Mouse (Mus musculus): ENCODE measurements around the gene Lrrc29. TPM values are rescaled to one million over a fixed set of nuclear protein-coding genes. Genes with fewer than 3 reads are reported as not detected.

The Lrrc29 gene
- 2.7 and 2.8 TPM in 2 replicates for polyA plus RNA-seq (2015; fragmentation: Nextera tagmentation; extraction: Ambion mirVana)

DNA sequence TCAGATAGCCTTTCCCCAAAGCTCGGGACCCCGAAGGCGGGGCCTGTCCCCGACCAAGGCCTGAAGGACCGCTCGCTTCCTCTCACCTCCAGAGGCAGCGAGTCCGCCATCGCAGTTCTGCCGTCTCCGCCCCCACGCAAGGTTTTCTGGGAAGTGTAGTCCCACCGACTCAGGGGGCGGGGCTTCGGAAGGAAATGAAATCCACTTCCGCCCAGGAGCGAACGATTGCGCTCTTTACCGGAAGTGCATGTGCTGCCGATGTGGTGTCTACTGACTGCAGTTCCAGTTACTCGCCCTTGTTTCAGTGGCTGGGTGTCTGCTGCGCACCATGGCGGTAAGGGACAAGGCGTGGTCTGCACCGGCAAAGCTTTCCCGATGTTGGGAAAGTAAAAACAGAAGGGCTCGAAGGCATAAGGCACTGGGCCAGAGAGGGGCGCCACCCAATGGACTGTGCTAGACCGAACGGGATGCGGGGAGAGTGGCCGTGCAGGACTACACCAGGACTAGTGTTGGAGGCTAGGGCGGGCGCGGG, at the start of gene Lrrc29, which contains the start of gene Tmem208:
Lrrc29 (minus strand) TSS at position 138 of the 532 bp plus-strand sequence.
Tmem208 (plus strand) TSS at position 214 of the 532 bp plus-strand sequence.
- H3K27me3 ChIP-seq (ENCODE audit: control insufficient read depth, insufficient read depth, low read length) = no peaks in the 10 kb centered on the region
- TF ChIP-seq CTCF (IDR thresholded peaks at IDR 0.05; ENCODE audit: low read depth) = peak; percentile 74
- TF ChIP-seq EP300 (optimal IDR thresholded peaks at IDR 0.05) = no peak
- peak within 1 kb of the TSS; percentile 90 for H3K4me2 ChIP-seq (replicated peaks; ENCODE audit: low read depth)
- peak; percentile 97 for DNase-seq (ENCODE audit: low spot score)
- no peaks in the 10 kb centered on the region for H3K9me3 ChIP-seq (ENCODE audit: control insufficient read depth, low read length)
- peak within 1 kb of the TSS; percentile 82 for H3K27ac ChIP-seq (replicated peaks)
- peaks cover 12% of the 10 kb centered on the region for H3K4me1 ChIP-seq (replicated peaks; ENCODE audit: control insufficient read depth, insufficient read depth)
- H3K36me3 ChIP-seq (ENCODE audit: control insufficient read depth, insufficient read depth, low read length) = peaks cover 25% of the 10 kb centered on the region
- ATAC-seq (ENCODE audit: low FRiP score, low TSS enrichment) = peak; percentile 92
- peak within 1 kb of the TSS; percentile 87 for H3K4me3 ChIP-seq (ENCODE audit: low read depth, low read length)
- WGBS = under 1% methylated on average over 36 of the region's 36 CpGs
- peak within 1 kb of the TSS; percentile 82 for H3K9ac ChIP-seq (ENCODE audit: low read length)

- TF ChIP-seq EP300 (optimal IDR thresholded peaks at IDR 0.05) (no peak), CTCF (IDR thresholded peaks at IDR 0.05; ENCODE audit: low read depth) (peak; percentile 79)
- Histone ChIP-seq H3K4me3 (ENCODE audit: low read depth, low read length) (0 out of 2 replicates have a peak overlapping the region, but pooled peaks have one; percentile 10), H3K4me1 (replicated peaks; ENCODE audit: control insufficient read depth, insufficient read depth) (no peaks in the 10 kb centered on the region), H3K27me3 (ENCODE audit: control insufficient read depth, insufficient read depth, low read length) (no peaks in the 10 kb centered on the region), H3K27ac (replicated peaks) (no peak overlapping the region), H3K9me3 (ENCODE audit: control insufficient read depth, low read length) (no peaks in the 10 kb centered on the region), H3K9ac (ENCODE audit: low read length) (0 out of 2 replicates have a peak overlapping the region, but pooled peaks have one; percentile 18), H3K4me2 (replicated peaks; ENCODE audit: low read depth) (peak overlapping the region; percentile 42), H3K36me3 (ENCODE audit: control insufficient read depth, insufficient read depth, low read length) (no peaks in the 10 kb centered on the region)
- 35% methylated on average over 33 of the region's 33 CpGs for WGBS
- DNase-seq (ENCODE audit: low spot score) (peak; percentile 63), ATAC-seq (ENCODE audit: low FRiP score, low TSS enrichment) (peak; percentile 65)
Observed at GRCm38 (mm10) chr8:105374513-105374966, 48.5 kb upstream of the Lrrc29 start.

DNA sequence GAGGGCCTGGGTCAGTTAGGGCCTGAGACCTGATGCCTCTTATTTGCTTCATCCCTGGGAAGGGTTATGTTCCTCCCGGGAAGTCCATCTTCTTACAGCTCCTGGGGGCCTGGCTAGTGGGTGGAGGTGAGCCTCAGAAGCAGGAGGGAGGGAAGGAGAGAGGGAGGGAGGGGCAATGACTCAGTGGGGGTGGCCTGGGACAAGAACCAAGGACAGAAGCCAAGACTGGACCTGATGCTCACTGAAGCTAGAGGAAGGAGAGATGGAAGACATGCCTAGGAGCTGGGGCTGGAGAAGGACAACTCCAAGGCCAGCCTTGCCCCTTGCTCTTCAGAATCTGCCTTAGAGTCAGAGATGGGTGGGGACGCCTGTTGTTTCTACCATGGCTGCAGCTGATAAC, 47.0 kb upstream of the Lrrc29 start, which contains the start of gene Plekhg4:
Plekhg4 (plus strand) TSS at position 243 of the 400 bp plus-strand sequence.
- Histone ChIP-seq H3K9me3 (ENCODE audit: control insufficient read depth, low read length) (no peaks in the 10 kb centered on the region), H3K4me2 (replicated peaks; ENCODE audit: low read depth) (no peak within 1 kb of the TSS), H3K4me1 (replicated peaks; ENCODE audit: control insufficient read depth, insufficient read depth) (no peaks in the 10 kb centered on the region), H3K9ac (ENCODE audit: low read length) (no peak within 1 kb of the TSS), H3K36me3 (ENCODE audit: control insufficient read depth, insufficient read depth, low read length) (no peaks in the 10 kb centered on the region), H3K27ac (replicated peaks) (no peak within 1 kb of the TSS), H3K4me3 (ENCODE audit: low read depth, low read length) (no peak within 1 kb of the TSS), H3K27me3 (ENCODE audit: control insufficient read depth, insufficient read depth, low read length) (no peaks in the 10 kb centered on the region)
- ATAC-seq (ENCODE audit: low FRiP score, low TSS enrichment) (no peak), DNase-seq (ENCODE audit: low spot score) (no peak)
- no peak for TF ChIP-seq CTCF (IDR thresholded peaks at IDR 0.05; ENCODE audit: low read depth)
- no peak for TF ChIP-seq EP300 (optimal IDR thresholded peaks at IDR 0.05)
- 53% methylated on average over 2 of the region's 2 CpGs for WGBS

- H3K27me3 ChIP-seq (ENCODE audit: control insufficient read depth, insufficient read depth, low read length) = no peaks in the 10 kb centered on the region
- H3K9ac ChIP-seq (ENCODE audit: low read length) = no peak overlapping the region
- no peak overlapping the region for H3K27ac ChIP-seq (replicated peaks)
- DNase-seq (ENCODE audit: low spot score) (no peak), ATAC-seq (ENCODE audit: low FRiP score, low TSS enrichment) (no peak)
- WGBS = 69% methylated on average over 9 of the region's 9 CpGs
- H3K9me3 ChIP-seq (ENCODE audit: control insufficient read depth, low read length) = no peaks in the 10 kb centered on the region
- no peak overlapping the region for H3K4me3 ChIP-seq (ENCODE audit: low read depth, low read length)
- no peaks in the 10 kb centered on the region for H3K36me3 ChIP-seq (ENCODE audit: control insufficient read depth, insufficient read depth, low read length)
- TF ChIP-seq EP300 (optimal IDR thresholded peaks at IDR 0.05) (no peak), CTCF (IDR thresholded peaks at IDR 0.05; ENCODE audit: low read depth) (no peak)
- H3K4me1 ChIP-seq (replicated peaks; ENCODE audit: control insufficient read depth, insufficient read depth) = no peaks in the 10 kb centered on the region
- no peak overlapping the region for H3K4me2 ChIP-seq (replicated peaks; ENCODE audit: low read depth)
Observed at GRCm38 (mm10) chr8:105372473-105372872, 46.4 kb upstream of the Lrrc29 start.

- H3K9ac ChIP-seq (ENCODE audit: low read length) = no peak overlapping the region
- H3K9me3 ChIP-seq (ENCODE audit: control insufficient read depth, low read length) = no peaks in the 10 kb centered on the region
- ATAC-seq (ENCODE audit: low FRiP score, low TSS enrichment) (no peak), DNase-seq (ENCODE audit: low spot score) (no peak)
- WGBS = 67% methylated on average over 2 of the region's 2 CpGs
- no peak overlapping the region for H3K4me2 ChIP-seq (replicated peaks; ENCODE audit: low read depth)
- H3K4me1 ChIP-seq (replicated peaks; ENCODE audit: control insufficient read depth, insufficient read depth) = no peaks in the 10 kb centered on the region
- no peak overlapping the region for H3K4me3 ChIP-seq (ENCODE audit: low read depth, low read length)
- TF ChIP-seq EP300 (optimal IDR thresholded peaks at IDR 0.05) = no peak
- TF ChIP-seq CTCF (IDR thresholded peaks at IDR 0.05; ENCODE audit: low read depth) = peak; percentile 65
- H3K36me3 ChIP-seq (ENCODE audit: control insufficient read depth, insufficient read depth, low read length) = no peaks in the 10 kb centered on the region
- no peak overlapping the region for H3K27ac ChIP-seq (replicated peaks)
- H3K27me3 ChIP-seq (ENCODE audit: control insufficient read depth, insufficient read depth, low read length) = no peaks in the 10 kb centered on the region
Observed at GRCm38 (mm10) chr8:105367107-105367506, 41.0 kb upstream of the Lrrc29 start.
